Mouse (Mus musculus) spleen, postnatal 4 days (tissue): ENCODE results near the gene Eda2r.
A peak's percentile ranks its signal among the peaks of the same experiment; 100 is the strongest.

ENCODE experiments used
- DNase-seq, 2 experiments: peaks; one replicate each; pipeline ENCODE4 v3.0.0; 2022; ENCODE audit warnings: low spot score in 2 of 2

Eda2r gene

DNA sequence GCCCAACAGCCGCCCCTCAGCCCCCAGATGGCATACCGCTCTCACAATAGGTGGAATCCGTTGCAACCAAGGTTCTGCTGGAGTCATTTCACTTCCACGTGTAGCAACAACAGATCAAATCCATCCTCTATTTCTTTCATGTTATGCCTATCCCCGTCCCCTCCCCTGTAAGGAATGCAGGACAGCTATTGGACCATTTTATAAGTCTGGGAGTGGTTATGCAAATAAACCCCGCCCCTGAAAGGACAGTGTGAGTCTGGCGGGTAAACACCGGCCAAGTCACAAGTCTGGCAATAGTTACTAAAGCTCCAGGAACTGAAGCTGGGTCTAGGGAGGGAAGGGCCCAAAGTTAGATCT is at the start of gene Eda2r:
Gene Eda2r, minus strand, starts transcription at position 152 of the 357 bp plus-strand sequence.
- peak in 1 of 2 experiments; percentile 10 for DNase-seq

DNA sequence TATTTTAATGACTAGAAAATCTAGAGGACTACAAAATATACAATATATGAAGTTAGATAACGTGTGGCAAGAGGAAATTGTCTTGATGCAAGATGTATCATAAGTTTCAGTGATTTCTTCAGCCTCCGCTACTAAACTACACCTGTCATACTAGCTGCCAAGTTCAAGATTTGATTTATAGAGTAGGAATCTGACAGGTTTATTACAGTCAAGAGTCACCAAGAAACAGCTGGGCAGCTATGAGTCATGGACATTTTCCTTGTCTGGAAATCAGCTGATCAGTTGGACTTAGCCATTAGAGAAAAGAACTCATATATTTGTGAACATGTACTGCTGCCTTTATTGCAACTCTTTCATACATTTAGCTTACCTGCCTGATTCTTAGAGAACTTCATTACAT is 20.9 kb upstream of the Eda2r start:
- no peak for DNase-seq

DNA sequence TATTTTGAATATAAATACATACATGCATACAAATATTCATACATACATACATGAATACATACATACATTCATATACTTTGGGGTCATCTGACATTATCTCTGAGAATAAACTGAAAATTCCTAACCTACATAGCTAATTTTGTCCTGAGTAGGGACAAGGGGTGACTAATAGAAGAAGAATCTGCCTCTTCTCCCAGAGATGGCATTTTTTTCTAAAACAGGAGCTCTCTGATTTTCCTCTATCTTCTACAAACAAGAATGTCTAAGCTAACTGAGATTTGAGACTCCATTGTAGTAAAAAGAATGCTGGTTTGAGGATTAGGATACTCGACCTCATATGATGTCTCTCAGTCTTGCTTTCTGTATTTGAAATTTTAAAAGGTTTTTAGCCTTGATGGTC is 1.1 kb upstream of the Eda2r start:
- DNase-seq, result no peak

DNA sequence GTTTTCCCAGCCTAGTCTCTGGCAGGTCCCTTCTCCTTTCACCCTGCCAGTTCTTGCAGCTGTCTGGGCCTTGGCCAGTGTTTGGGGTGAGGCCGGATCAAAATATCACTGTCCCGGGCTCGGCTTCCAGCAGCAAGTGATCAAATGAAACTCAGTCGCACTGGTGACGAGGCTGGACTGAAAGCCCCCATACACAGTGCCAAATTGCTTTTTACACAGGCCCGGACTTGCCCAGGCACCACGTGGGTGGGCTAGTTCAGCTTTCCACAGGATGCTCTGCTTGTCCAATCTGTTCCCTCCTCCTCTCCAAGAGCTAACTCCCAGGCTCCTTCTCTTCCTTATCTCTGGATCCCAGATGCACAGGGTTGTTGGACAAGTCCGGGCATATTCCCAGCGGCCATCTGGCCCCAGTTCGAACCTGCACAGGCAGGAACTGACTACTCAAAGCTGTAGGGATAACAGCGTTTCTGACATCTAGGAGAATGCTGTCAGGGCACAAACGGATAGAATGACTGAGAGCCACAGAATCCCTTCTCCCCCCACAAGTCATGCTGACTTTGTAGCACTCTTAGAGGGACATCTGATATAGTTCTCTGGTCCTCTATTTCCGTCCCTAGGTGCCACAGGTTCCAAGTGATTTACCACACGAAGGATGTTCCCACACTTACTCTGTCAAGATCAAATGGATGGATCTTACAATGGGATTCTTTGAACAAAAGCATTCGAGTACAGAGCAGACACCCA is 523 bp downstream of the Eda2r start:
- DNase-seq, result no peak

DNA sequence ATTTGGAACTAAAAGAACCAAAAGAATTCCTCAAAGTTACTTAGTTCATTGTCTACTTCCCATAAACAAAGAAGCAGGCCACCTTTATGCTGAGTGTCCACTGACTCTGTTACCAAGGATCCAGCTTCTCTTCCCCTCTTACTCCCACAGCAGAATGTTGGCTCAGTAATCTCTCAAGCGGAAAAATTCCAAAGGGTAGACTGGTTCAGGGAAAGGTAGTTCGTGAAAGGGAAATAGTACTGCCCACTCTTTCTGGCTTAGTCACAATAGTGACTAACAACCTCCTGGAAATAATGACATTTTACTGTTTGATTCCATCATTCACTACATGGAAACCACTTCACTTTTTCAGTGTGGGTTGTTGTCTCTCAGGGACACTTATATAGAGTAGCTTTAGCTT is 4.2 kb downstream of the Eda2r start:
- DNase-seq, result no peak

DNA sequence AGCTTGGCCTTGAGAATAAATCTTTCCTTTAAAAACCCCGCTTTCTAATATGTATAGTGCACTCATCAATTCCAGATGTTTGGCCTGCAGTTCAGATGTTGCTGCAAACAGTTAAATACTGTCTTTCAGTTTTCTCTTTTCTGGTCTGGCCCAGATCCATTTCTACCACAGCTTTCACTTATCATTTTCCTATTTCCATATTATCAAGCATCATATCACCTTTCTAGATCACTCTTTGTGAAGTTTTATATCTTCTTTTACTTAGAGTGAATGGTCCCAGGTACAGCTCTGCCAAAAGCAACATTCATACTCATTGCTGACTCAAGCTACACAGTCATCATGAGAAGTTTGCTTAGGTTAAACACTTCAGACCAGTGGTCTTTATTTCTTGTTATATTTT is 7.8 kb downstream of the Eda2r start:
- no peak for DNase-seq

DNA sequence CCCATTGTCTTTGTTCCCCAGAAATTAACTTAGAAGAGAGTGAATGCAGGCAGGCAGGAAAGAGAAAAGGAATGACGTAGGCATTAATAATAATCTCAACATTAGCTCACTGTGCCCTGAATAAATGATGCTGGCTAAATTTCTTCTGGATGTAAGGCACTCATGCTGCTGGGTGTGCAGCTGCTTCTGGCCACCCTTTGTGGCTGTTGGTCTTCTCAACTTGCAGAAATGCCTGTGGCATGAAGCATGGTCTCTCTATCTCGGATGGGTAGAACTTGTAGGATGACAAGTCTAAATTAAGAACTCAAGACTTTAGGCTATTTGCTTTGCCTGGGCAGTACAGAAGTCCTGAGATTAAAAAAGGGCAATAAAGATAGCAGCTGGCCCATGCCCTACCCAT is 8.3 kb downstream of the Eda2r start:
- DNase-seq, result no peak

DNA sequence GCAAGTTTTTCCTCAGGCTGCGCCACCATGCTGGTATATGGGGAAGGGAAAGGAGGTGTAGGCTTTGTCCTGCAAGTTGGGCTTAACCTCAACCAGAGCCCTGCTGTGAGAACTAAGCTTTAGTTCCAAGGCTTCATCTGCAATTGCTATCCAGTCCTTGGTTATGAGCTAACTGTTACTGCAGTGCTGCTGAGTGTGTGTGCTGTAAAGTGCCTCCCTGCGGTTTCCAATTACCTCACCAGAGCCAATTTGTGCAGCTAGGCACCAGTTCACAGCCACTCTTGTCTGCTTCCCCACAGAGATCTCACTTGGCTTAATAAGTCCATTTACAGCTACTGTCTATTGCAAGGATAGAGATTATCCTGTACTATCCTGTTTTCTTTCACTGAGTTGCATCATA is 16.1 kb downstream of the Eda2r start:
- no peak for DNase-seq

DNA sequence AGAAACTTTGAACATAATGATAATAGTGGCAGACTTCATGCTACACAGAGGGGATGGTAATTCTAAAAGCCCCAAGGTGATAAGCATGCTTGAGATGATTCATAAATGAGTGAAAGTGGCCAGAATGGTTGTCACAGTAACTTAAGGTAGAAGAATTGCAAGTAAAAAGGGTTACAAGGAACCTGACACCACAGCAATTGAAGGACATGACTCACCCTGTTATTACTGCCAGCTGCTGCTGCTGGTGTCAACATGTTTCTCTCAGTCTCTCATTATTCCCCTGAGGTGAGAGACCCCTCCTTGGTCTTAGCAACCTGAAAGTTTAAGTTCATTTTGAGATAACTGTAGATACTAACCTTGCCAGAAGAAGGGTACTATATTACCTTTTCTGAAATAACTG is 49.1 kb downstream of the Eda2r start:
- DNase-seq, result no peak
